Mouse (Mus musculus): Measurements from ENCODE around the gene Edn3.

The Edn3 gene

DNA sequence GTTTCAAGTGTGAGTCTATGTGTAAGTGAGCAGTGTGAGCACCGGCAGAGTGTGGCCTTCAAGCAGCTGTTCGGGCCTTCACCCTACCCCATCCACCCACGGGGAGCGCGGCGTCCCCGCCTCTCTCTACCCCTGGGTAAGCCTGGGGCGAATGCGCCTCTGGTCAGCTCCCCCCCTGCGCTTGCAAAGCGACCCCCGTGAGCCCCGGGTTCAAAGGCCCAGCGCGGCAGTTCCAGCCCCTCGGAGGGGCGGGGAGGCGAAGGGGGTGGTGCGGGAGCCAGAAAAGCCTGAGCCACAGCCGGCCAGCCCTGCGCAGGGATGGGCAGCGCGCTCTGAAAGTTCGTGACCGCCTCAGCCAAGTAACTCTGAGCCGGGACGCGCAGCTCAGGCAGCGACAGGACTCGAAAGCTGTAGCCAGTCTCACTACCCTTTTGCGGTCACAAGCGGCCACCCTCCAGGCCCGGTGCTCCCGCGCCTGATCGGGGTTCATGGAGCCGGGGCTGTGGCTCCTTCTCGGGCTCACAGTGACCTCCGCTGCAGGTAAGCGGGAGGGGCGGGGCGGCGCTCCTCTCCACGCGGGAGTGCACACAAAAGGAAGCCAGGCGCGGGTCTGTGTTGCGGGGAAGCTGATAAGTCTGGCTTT, at the start of gene Edn3:
Gene Edn3, plus strand, starts transcription at position 141 of the 643 bp plus-strand sequence.
- no peak for DNase-seq (ENCODE audit: low spot score in 2 of 2)

GRCm38 (mm10) chr2:174712043-174712442, 48.4 kb upstream of the Edn3 start:
- DNase-seq (ENCODE audit: low spot score in 2 of 2), result no peak

DNA sequence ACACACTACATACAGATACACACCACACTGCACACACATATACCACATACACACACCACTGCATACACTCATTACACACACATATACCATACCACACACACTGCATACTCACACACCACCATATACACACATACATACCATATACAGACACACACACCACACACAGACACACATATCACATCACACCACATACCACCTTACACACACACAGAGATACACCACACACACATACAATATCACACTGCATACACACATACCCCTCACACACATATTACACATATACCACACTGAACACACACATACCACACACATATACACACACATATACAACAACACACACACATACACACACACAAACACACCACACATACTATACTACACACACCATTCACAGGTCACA, 44.5 kb upstream of the Edn3 start:
- DNase-seq (ENCODE audit: low spot score in 2 of 2), result no peak

DNA sequence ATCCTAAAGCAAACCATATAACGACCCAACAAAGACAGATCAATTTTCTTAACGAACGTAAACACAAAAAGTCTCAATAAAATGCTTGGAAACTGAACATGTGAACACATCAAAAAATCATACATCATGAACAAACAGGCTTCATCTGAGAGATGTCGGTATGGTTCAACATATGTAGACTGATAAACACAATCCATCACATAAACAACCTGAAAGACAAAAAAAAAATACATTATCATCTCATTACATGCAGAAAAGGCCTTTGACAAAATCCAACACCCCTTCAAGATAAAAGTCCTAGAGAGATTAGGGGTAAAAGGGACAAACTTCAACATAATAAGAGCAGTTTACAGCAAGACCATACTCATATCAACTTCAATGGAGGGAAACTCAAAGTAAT, 42.6 kb upstream of the Edn3 start:
- no peak for DNase-seq (ENCODE audit: low spot score in 2 of 2)

DNA sequence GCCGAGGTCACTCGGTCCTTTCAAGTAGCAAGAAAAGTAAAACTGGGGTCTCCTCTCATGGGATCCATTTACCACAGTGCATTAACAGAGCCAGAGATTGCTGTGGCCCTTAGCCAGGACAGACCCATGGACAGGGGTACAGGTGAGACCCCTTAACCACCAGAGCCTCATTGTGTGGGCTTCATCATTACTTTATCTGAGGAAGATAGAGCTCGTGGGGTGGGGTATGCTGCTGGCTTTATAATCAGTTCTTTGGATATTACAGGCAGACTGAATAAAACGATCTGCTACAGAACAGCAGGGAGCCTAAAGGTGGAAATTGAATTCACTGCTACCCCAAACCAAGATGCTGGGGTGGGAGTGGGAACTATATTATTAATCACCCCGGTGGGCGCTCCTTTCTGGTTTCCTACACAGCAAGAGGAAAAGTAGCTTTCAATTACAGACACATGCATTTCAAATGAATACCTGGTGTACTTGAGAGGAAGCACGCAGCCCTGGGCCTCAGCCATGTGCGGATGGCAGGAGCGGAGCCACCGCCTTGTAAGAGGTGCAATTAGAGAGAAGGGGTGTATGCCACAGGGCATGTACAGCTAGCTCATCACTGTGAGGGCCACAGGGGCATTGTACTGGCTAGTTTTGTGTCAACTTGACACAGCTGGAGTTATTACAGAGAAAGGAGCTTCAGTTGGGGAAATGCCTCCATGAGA, 33.1 kb upstream of the Edn3 start:
- no peak for DNase-seq (ENCODE audit: low spot score in 2 of 2)

DNA sequence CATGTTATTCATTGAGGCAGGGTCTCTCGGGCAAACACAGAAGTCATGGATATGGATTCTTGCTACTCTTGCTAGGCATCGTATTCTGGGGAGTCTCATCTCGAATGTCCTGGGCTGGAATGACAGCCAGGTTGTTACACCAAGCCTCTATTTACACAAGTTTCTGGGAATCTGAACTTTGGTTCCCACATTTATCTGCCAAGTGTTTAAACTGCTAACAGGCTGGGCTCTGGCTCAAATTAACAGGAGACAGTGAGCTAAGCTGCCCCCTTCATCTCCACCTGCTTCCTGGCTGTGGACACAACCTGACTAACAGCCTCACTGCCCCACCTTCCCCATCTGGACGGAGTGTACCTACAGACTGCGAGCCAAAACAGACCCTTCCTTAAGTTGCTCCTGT, 28.5 kb upstream of the Edn3 start:
- no peak for DNase-seq (ENCODE audit: low spot score in 2 of 2)

DNA sequence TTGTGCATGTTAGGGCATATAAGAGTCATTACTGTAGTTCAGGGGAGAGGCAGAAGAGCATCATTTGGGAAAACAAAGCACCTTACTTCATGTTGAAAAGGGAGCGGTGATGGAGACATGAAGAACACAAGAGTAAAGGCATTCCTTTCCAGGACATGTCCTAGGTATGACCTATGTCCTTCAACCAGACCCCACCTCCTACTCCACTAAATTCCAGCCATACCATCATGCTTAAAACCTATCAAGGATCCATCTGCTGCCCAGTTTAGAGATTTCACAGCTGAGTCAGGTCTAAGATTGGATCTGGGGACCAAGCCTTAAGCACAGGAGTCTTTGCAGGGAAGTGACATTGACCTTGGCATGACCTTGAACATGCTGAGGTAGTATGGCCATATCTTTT, 25.1 kb upstream of the Edn3 start:
- DNase-seq (ENCODE audit: low spot score in 2 of 2), result no peak

DNA sequence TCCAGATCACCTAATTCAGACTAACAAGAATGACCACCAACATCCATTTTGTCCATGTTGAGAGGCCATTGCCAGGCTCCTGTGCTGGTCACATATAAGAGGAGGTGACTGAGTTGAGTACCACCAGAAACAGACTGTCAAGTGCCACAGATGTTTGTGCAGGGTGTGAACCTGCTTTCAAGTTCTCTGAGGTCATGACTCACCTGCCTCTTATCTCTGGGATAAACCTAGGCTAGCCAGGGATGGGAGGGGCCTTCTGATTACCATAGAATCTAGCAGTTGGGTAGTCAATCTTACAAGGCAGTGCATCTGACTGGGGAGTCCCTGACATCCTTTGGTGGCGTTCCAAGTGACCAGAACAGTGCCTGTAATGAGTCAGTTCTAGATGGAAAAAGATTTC, 13.2 kb upstream of the Edn3 start:
- DNase-seq (ENCODE audit: low spot score in 2 of 2), result no peak

- DNase-seq (ENCODE audit: low spot score in 2 of 2), result no peak
Observed at GRCm38 (mm10) chr2:174748381-174748780, 12.0 kb upstream of the Edn3 start.

DNA sequence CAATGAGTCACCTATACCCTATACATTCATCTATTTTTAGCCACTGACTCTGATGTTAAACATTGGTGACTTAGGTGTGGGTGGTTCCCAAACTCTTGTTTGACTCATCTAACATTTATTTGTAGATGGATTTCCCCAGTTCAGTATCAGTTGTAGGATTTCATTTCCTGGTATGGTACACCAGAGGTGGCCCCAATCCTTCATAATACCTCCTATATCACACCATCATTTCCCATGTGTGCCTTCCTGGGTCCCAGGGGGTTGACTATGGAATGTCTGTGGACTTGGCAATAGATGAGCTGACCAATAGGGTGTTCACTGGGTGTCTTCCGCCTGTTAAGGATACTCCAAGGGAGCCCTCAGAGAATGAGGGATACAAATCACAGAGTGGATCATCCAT, 7.2 kb upstream of the Edn3 start:
- no peak for DNase-seq (ENCODE audit: low spot score in 2 of 2)

GRCm38 (mm10) chr2:174754231-174754630, 6.2 kb upstream of the Edn3 start:
- no peak for DNase-seq (ENCODE audit: low spot score in 2 of 2)

DNA sequence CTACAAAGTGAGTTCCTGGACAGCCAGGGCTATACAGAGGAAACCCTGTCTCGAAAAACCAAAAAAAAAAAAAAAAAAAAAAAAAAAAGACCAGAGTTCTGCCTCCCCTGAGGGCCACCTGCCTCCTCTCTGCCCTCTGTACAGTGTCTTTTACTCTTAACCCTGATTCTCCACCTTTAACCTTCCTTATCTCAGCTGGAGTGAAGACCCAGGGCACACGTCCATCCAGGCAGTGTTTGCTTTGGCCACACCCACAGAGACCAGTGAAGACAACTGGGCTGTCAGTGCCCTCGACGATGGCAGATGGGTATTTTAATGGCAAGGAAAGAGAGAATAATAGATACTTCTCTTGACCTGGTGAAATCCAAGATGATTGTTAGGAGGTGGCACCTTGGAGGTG, 1.2 kb upstream of the Edn3 start:
- DNase-seq (ENCODE audit: low spot score in 2 of 2), result no peak

- DNase-seq (ENCODE audit: low spot score in 2 of 2), result no peak
Observed at GRCm38 (mm10) chr2:174761452-174762101, 1.2 kb downstream of the Edn3 start.

- DNase-seq (ENCODE audit: low spot score in 2 of 2), result no peak
Observed at GRCm38 (mm10) chr2:174762310-174762709, 1.9 kb downstream of the Edn3 start.

DNA sequence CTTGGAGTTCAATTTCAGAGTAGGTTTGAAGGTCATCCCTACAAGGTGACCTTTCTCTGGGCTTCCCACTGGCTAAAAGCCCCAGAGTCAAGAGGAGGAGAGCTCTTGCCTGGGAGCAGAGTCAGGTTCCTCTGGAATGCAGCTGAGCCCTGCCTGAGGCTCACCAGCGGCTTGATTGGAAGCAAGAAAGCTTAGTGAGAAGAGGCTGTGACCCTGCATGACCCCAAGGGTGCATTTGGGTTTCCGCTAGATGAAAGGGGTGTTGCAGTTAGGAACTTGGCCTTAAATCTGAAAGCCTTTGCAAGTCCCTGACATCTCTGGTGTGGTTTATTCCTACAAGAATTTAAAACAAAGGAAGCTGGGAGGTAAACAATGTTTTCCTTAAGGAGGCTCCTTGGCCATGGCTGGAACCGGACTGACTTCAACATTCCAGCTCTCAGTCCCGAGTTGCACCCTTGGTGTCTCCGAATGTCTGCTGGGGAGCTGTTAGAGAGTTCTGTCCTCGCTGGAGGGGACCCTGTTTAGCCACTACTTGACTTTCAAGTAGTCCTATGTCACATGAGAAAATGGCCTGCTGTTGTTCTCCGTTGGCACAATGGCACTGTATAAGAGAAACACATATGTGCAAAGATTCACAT, 8.6 kb downstream of the Edn3 start:
- DNase-seq (ENCODE audit: low spot score in 2 of 2), result no peak

- no peak for DNase-seq (ENCODE audit: low spot score in 2 of 2)
Observed at GRCm38 (mm10) chr2:174774177-174775111, 14.0 kb downstream of the Edn3 start.

GRCm38 (mm10) chr2:174782016-174782415, 21.6 kb downstream of the Edn3 start:
- DNase-seq (ENCODE audit: low spot score in 2 of 2), result no peak

- DNase-seq (ENCODE audit: low spot score in 2 of 2), result no peak
Observed at GRCm38 (mm10) chr2:174782880-174783279, 22.5 kb downstream of the Edn3 start.

DNA sequence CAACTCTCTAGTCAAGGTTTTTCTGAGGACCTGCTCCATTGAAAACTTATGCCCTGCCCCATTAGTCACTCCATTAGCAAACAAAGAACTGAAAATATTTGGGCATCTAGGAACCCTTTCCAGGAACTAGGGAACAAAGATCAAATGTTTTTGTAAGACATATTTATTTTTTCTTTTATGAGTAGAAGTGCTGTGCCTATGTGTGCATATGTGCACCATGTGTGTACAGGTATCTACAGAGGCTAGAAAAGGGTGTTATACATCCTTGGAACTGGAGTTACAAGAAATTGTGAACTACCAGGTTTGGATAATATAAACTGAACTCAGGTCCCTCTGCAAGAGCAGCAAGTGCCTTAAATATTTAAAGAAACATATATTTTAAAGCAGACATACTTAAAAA, 28.4 kb downstream of the Edn3 start:
- DNase-seq (ENCODE audit: low spot score in 2 of 2), result no peak

DNA sequence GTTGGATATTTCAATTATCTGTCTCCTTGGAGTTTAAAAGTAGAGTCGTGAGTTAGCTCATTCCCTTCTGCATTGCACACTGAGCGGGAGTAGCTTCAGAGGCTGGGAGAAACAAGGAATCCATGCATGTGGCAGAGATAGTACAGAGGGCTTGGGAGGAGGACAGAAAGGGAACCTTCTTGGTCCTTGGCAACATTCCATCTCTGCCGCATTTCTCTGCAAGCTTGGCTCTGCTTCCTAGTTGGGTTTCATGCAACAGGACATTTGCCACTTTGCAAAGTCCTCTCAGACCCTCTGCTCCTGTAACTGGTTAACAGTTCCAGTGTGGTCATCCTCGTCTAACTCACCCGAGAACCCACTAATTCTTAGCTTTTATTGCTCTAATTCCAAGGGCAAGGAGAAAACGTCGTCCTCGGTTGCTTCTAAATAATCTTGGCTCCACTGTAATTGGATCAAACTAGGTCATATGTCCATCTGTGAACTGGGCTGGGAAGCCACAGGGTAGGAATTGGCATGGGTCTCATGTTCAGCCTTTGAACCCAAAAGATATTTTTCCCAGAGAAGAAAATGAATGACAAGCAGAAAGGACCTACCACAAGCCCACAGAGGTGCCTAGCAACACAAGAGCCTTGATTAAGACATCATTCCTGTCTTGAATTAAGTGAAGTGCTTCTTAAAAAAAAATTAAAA, 32.2 kb downstream of the Edn3 start:
- DNase-seq (ENCODE audit: low spot score in 2 of 2), result no peak

DNA sequence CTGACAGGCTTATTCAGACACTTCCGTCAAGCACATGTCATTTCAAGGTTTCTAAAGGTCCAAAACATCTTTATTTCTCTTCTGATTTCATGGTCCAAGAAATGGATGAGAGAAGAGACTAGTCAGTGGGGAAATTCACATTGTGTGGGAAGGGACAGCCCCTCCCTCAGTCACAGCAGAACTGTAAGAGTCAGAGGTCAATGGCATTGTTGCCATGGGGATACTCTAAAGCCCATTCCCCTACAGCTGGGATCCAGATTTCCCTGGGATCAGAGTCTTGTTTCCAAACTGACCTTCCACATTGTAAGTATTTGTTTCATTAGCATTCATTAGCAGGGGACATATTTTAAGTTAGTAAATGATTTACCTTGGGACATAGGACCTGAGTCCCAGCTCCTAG, 32.8 kb downstream of the Edn3 start:
- DNase-seq (ENCODE audit: low spot score in 2 of 2), result no peak

Measured in frontal cortex, postnatal 10 days (tissue).